Mouse (Mus musculus) gonadal fat pad, adult 2 months (tissue): ENCODE measurements around the gene Sec62. TPM values are rescaled to one million over a fixed set of nuclear protein-coding genes. Genes with fewer than 3 reads are reported as not detected.
"Not testable (repeated sequence)": the region's sequence is repeated elsewhere in the genome, so short reads cannot be mapped to it uniquely, and the experiment has no call there.

ENCODE experiments used
- DNase-seq: peaks from one replicate; pipeline ENCODE4 v3.0.0-alpha.2; 2012; ENCODE audit warnings: low read depth
- polyA plus RNA-seq: library from polyadenylated mRNA; depleted of rRNA; stranded (reverse); fragments of >200 nt; gene quantifications from 2 replicates; pipeline ENCODE4 v1.2.3, GENCODE M21; 2012; rRNA removed

The Sec62 gene
- polyA plus RNA-seq, 1 experiment, result 20.1 TPM

DNA sequence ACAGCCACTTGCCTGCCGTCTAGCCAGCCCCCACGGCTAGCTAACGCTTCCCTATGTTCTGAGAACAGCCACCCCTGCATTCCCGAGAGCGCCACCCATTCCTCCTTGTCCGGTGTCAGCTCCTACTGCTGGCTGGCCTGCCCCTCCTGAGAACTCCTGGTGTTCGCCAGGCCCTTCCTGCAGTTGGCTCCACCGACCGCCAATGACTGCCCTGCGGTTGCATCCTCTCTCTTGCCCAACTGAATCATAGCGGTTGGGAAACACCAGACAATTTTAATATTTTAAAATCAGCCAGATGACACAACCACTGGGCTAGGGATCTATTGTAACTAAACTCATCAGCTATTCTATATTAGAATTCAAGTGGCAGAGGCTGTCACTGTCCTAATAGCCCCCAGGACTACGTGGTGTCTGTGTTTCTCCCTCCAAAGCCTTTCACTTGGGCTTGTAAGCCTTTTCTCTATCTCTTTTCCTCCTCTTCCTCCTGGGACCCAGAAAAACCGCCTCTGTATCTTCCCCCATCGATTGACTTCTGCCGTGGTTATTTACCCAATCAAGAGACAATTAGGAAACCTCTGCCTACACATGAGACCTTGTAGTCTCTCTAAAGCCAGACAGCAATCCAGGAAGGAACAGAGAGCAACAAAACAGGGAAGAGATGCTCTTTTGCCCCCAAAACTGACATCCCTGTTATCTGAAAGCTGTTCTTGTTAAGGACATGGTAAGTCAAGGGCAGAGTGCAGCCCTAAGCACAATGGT lies 39.4 kb downstream of the Sec62 start:
- no peak for DNase-seq

DNA sequence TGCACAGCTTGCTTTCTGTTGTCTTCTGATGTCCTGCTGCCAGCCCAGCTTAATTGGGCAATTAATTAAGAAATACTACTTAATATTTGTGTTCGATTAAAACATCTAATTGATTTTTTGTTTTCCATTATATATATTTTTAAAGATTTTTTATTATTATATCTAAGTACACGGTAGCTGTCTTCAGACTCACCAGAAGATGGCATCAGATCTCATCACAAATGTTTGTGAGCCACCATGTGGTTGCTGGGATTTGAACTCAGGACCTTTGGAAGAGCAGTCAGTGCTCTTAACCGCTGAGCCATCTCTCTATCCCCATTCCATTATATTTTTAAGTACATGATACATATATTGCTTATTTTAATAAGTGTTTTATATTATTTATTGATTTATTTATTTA lies 40.6 kb downstream of the Sec62 start:
- DNase-seq, result no peak

DNA sequence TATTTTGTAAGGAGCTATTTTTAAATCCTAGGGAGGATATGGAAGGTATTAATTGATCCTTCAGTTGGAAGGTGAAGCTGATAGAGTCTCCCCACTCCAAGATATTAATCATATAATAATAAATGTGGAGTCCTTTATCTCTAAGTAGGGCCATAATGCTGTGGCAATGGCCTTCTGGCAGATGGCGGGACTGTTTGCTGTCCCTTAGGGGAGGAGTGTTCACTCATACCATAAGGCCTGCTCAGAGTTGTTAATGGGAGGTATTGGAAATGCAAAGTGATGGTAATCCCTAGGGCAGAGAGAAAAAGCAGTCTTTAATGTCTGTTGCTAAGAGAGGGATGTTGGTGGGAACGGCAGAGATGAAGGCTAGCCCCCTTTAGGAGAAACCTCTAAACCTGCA lies 53.1 kb downstream of the Sec62 start:
- no peak for DNase-seq

DNA sequence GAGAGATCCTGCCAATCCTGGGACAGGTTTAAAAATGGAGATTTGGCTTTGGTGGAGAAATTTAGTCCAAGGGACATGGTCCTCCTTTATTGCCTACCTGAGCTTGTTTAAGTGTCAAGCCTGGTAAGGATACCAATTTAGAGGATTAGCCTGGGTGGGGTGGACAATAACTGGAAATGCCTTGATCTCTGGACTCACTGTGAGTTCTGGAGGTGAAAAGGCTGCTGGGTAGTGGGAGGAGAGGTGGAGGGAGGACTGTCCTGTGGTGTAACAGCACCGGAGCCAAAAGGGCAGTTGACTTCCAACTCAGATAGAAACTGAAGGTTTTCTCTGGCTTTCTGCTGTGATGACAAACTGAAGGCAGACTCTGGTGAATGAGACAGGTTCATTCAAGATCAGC lies 54.7 kb downstream of the Sec62 start:
- no peak for DNase-seq

DNA sequence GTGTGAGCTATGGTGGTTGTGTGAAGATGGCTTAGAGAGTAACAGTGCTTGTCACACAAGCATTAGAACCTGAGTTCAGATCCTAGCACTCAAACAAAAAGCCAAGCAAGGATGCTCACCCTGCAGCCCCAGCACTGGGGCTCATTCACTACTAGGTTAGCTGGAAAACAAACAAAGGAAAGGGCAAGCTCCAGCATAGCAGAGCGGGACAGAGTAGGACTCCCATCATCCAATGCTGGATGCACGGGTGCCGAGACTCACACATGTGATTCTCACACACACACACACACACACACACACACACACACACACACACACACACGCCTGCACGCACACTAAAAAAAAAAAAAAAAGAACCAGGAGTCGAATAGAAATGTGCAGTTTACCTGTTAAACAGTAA lies 58.7 kb downstream of the Sec62 start:
- DNase-seq, result no peak

DNA sequence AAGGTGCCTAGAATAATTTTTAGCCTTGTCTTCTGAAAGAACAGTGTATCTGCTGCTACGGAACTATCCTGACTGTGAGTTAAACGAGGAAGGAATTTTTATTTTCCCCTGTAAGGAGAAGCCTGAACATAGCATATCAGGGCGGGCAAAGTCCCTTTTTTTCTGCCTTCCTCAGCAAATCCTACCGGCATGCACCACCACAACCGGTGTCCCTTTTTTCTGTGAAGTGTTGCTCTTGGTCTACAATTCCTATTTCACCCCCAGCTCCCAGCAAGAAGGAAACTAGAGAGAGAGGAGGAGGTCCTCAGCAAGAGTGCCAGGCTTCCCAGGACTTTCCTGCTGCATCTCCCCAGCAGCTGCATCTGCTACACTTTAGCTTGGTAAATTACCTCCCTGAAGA lies 60.9 kb downstream of the Sec62 start:
- no peak for DNase-seq

DNA sequence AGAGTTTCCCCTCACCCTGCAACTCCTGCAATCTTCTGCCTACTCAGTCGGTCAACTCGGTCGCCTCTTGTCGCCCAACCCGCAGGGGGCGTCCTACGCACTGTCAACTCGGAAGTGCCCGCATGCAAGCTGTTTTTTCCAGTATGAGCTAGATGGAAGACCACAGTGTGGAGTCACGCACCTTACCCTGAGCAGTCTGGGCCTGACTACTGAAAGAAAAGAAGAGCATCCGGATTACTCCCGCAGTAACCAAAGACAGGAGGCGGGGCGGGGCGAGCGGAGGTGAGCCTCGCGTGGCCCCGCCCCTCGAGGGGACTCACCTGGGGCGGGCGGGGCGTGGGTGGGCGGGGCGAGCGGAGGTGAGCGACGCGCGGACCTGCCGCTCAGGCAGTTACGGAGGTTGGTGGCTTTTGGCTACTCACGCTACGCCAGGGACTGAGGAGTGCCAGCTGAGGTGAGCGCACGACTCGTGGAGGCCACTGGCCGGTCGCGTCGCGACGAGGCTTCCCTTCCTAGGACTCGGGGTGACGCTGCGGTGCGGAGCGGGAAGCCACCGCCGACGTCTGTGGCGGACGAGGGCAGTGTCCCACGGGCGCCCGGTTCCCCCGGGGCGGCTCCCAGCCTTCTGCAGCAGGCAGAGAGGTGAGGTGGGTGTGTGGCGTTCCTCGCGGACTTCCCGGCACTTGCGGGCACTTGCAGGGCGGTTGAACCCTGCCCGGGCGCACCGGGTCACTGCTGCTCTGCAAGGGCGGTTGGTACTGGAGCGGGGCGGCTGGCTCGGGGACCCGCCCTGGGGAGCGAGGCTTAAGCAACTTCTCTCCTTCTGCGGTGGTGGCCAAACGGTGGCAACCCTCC lies 63.2 kb downstream of the Sec62 start, which contains the start of gene Gpr160:
Gene Gpr160 (plus strand): TSS at position 347 of the 855 bp plus-strand sequence.
- DNase-seq, result no peak

DNA sequence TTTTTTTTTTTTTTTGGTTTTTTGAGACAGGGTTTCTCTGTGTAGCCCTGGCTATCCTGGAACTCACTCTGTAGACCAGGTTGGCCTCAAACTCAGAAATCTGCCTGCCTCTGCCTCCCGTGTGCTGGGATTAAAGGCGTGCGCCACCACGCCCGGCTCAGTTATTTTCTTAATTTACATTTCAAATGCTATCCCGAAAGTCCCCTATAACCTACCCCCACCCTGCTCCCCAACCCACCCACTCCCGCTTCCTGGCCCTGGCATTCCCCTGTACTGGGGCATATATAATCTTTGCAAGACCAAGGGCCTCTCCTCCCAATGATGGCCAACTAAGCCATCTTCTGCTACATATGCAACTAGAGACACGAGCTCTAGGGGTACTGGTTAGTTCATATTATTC lies 66.9 kb downstream of the Sec62 start:
- not testable (repeated sequence) for DNase-seq

DNA sequence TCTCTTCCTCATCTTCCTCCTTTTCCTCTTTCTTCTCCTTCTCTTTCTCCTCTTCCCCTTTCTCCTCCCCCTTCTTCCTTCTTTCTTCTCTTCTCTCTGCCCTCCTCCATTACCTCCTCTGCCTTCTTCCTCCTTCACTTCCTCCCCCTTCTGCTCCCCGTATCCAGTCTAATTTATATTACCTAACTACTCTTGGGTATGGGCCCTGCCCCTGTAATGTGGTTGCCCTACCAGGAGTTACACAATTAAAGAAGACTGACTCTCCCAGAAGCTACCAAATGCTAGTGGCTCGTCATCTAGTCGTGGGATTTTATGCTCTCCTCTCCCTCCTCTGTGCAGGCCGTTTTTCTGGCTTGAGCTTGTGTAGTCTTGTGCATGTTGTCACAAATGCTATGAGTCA lies 68.0 kb downstream of the Sec62 start:
- DNase-seq, result no peak

DNA sequence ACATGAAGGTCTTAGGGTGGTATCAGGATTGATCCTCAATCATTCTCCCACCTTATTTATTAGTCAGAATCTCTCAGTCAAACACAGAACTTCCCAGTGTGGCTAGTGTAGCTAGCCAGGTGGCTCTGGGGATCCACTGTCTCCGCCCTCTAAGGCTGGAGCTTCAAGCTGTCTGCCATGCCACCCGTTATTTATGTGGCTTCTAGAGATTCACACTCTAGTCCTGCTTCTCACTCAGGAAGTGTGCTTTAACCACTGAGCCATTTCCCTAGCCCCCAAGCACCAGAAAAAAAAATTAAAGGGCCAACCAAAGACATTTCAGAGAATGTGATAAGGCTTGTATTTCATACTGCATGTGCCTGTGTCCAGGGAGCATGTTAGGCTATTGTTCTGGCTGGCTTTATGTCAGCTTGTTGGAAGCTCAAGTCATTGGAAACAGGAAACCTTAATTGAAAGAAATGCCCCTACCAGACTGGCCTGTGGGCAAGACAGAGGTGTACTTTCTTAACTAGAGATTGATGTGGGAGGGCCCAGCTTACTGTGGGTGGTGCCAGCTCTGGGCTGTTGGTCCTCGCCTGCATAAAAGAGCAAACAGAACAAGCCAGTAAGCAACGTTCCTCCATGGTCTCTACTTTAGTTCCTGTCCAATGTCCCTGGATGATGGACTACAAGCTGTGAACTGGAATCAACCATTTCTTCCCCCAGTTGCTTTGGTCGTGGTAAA lies 71.2 kb downstream of the Sec62 start:
- DNase-seq, result no peak

DNA sequence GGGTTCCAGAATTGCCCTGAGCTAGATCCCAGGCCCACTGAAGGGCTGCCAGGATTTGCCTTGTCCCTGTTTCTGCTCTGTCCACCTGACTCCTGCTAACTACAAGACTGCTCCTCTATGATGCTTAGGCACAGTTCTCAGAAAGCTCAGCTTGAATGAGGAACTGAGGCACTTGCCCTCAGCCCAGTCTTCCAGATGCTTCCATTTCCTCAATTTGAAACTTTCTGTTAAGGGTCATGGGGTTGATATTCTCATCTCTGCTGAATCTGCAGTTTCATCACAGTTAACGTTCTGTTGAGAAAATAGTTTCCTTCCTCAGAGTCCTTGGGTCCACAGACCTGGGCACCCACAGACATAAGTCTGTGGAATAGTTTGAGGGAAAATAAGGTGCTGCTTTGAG lies 72.0 kb downstream of the Sec62 start:
- DNase-seq, result no peak

DNA sequence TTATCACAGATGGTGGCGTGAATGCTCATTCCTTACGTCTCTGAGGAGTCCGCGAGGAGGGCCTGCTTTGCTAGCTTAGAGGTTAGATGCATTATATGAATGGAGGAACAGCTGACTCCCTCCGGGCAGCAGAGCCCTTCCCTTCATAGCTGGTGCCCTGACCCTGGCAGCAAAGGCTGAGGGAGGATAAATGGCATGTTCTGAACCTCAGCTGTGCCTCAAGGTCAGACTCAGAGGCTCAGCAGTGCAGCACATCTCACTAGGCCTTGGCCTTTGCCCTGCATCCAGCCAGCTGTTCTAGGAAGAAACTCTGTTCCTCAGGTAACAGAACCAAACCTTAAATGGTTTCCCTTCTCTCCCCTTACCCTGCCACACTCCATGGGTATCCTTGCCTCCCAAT lies 75.5 kb downstream of the Sec62 start:
- no peak for DNase-seq

DNA sequence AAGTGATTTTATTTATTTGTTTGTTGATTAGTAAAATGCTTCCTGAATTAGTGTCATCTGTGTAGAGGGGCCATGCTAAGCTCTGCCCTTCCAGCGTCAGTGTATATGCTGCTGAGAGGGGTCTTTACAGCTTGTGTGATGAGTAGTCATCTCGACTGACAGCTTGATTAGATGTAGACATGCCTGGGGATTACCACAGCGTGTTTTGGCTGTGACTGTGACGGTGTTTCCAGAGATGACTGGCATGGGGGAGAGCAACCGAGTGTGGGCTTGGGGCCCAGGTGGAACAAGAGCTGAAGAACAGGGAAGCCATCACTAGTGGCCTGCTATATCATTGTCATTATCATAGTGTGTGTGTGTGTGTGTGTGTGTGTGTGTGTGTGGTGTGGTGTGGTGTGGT lies 76.0 kb downstream of the Sec62 start:
- no peak for DNase-seq

DNA sequence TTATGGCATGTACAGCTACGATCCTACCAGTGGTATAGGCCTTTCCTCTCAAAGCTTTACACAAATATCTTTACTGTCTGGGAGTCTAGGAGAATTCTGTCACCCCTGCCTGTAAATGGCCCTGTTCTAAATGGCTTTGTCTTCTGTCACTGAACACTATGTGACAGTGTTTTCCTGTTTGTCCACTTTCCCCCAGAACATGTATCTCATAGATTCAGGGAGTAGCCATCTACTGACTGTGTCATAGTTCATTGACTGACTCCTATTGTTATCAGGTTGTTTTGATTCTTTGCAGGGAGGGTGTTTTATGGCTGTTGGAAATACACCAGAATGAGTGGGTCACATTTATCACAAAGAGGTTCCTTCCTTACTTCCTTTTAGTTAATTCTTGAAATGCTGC lies 77.3 kb downstream of the Sec62 start:
- no peak for DNase-seq

Other genes with a start within 250 kb of the Sec62 start
- gene Mecom, start 244.9 kb upstream of the Sec62 start, polyA plus RNA-seq, result 3.5 and 3.7 TPM in 2 replicates
- 0.15 TPM in 1 of 2 replicates, not detected in the other for gene Actrt3, start 192.9 kb upstream of the Sec62 start, polyA plus RNA-seq
- gene Mynn, start 190.8 kb upstream of the Sec62 start, polyA plus RNA-seq, result 11.1 and 14.6 TPM in 2 replicates
- gene Lrriq4, start 148.4 kb upstream of the Sec62 start, polyA plus RNA-seq, result 0.41 and 0.56 TPM in 2 replicates
- gene Lrrc34, start 145.0 kb upstream of the Sec62 start, polyA plus RNA-seq, result 0.22 and 0.37 TPM in 2 replicates
- 0.14 and 0.19 TPM in 2 replicates for gene Lrrc31, start 93.0 kb upstream of the Sec62 start, polyA plus RNA-seq
- not detected in 2 replicates for gene Samd7, start 46.6 kb upstream of the Sec62 start, polyA plus RNA-seq
- gene Gpr160, start 63.1 kb downstream of the Sec62 start, polyA plus RNA-seq, result 12.0 and 13.7 TPM in 2 replicates
- gene Phc3, start 176.5 kb downstream of the Sec62 start, polyA plus RNA-seq, result 35.2 and 37.4 TPM in 2 replicates
- gene Prkci, start 202.9 kb downstream of the Sec62 start, polyA plus RNA-seq, result 32.0 and 33.1 TPM in 2 replicates